Mouse (Mus musculus) myocyte (in vitro differentiated cells): ENCODE data around the gene Pde6d.

Experiments
- E2F4 ChIP-seq: IDR thresholded peaks from one replicate; pipeline ENCODE4 v1.6.1; 2011; ENCODE audit warnings: mild to moderate bottlenecking, control low read depth, moderate library complexity; ENCODE audit not compliant: insufficient read depth
- MYOD1 ChIP-seq, 3 experiments: IDR thresholded peaks; one replicate each; pipeline ENCODE4 v1.6.1; 2011; ENCODE audit warnings: control low read depth in 2 of 3, low read depth in 2 of 3, mild to moderate bottlenecking in 2 of 3, moderate library complexity in 1 of 3; ENCODE audit not compliant: insufficient read length in 2 of 3, control insufficient read depth in 1 of 3

- TF ChIP-seq E2F4 (peak; percentile 83), MYOD1 (IDR thresholded peaks at IDR 0.05; ENCODE audit: control insufficient read depth in 1 of 3, insufficient read length in 2 of 3, low read depth in 2 of 3) (no peak)
These were observed 57.6 kb downstream of the Pde6d start for GRCm38 (mm10) chr1:86524619-86525498.
